Mouse (Mus musculus): ENCODE results near the gene Isl1. TPM values are rescaled to one million over a fixed set of nuclear protein-coding genes. Genes with fewer than 3 reads are reported as not detected.

The Isl1 gene
- polyA plus RNA-seq (2012; rRNA removed) (3.6 and 4.4 TPM in 2 replicates), polyA plus RNA-seq (2014; fragmentation: Nextera tagmentation; extraction: Ambion mirVana) (1.4 and 1.7 TPM in 2 replicates)

- TF ChIP-seq POLR2A (IDR thresholded peaks at IDR 0.05; ENCODE audit: borderline replicate concordance, extremely low read depth, insufficient read depth, insufficient read length) = no peak
- Histone ChIP-seq H3K27me3 (ENCODE audit: control insufficient read depth, insufficient read depth, low read length) (peaks cover 95% of the 10 kb centered on the region), H3K4me1 (ENCODE audit: control insufficient read depth, insufficient read depth, low read length) (no peaks in the 10 kb centered on the region), H3K4me3 (replicated peaks; ENCODE audit: low read length) (peak within 1 kb of the TSS; percentile 58), H3K36me3 (ENCODE audit: control insufficient read depth, insufficient read depth, low read length) (no peaks in the 10 kb centered on the region), H3K9ac (ENCODE audit: low read depth, low read length, severe bottlenecking) (peak within 1 kb of the TSS; percentile 48), H3K4me2 (replicated peaks; ENCODE audit: low read depth, low read length, severe bottlenecking) (peak within 1 kb of the TSS; percentile 98), H3K9me3 (ENCODE audit: control insufficient read depth, low read length) (no peaks in the 10 kb centered on the region), H3K27ac (replicated peaks; ENCODE audit: low read depth, low read length) (no peak within 1 kb of the TSS)
- WGBS = 3% methylated on average over 72 of the region's 82 CpGs
- DNase-seq (ENCODE audit: low spot score) (peak; percentile 85), ATAC-seq (ENCODE audit: low FRiP score, low read depth) (peak; percentile 95)
Observed at GRCm38 (mm10) chr13:116309584-116310462, at the start of gene Isl1. Isl1 (minus strand) TSS chr13:116309689.

- DNase-seq (ENCODE audit: low spot score) (no peak), ATAC-seq (ENCODE audit: low FRiP score, low read depth) (no peak)
- no peak for TF ChIP-seq POLR2A (IDR thresholded peaks at IDR 0.05; ENCODE audit: borderline replicate concordance, extremely low read depth, insufficient read depth, insufficient read length)
- no peak overlapping the region for H3K9ac ChIP-seq (ENCODE audit: low read depth, low read length, severe bottlenecking)
- no peak overlapping the region for H3K4me2 ChIP-seq (replicated peaks; ENCODE audit: low read depth, low read length, severe bottlenecking)
- no peaks in the 10 kb centered on the region for H3K27me3 ChIP-seq (ENCODE audit: control insufficient read depth, insufficient read depth, low read length)
- no peaks in the 10 kb centered on the region for H3K4me1 ChIP-seq (ENCODE audit: control insufficient read depth, insufficient read depth, low read length)
- H3K36me3 ChIP-seq (ENCODE audit: control insufficient read depth, insufficient read depth, low read length) = no peaks in the 10 kb centered on the region
- H3K4me3 ChIP-seq (replicated peaks; ENCODE audit: low read length) = no peak overlapping the region
- no peaks in the 10 kb centered on the region for H3K9me3 ChIP-seq (ENCODE audit: control insufficient read depth, low read length)
- no peak overlapping the region for H3K27ac ChIP-seq (replicated peaks; ENCODE audit: low read depth, low read length)
- 79% methylated on average over 3 of the region's 3 CpGs for WGBS
Observed at GRCm38 (mm10) chr13:116335763-116336162, 26.3 kb upstream of the Isl1 start.

GRCm38 (mm10) chr13:116313636-116314530, 4.4 kb upstream of the Isl1 start:
- H3K27ac ChIP-seq (replicated peaks; ENCODE audit: low read depth, low read length) = no peak overlapping the region
- H3K9me3 ChIP-seq (ENCODE audit: control insufficient read depth, low read length) = no peaks in the 10 kb centered on the region
- WGBS = 2% methylated on average over 28 of the region's 28 CpGs
- no peaks in the 10 kb centered on the region for H3K36me3 ChIP-seq (ENCODE audit: control insufficient read depth, insufficient read depth, low read length)
- peaks cover 68% of the 10 kb centered on the region for H3K27me3 ChIP-seq (ENCODE audit: control insufficient read depth, insufficient read depth, low read length)
- H3K4me3 ChIP-seq (replicated peaks; ENCODE audit: low read length) = peak overlapping the region; percentile 14
- H3K9ac ChIP-seq (ENCODE audit: low read depth, low read length, severe bottlenecking) = no peak overlapping the region
- DNase-seq (ENCODE audit: low spot score) (no peak), ATAC-seq (ENCODE audit: low FRiP score, low read depth) (no peak)
- no peak for TF ChIP-seq POLR2A (IDR thresholded peaks at IDR 0.05; ENCODE audit: borderline replicate concordance, extremely low read depth, insufficient read depth, insufficient read length)
- H3K4me1 ChIP-seq (ENCODE audit: control insufficient read depth, insufficient read depth, low read length) = no peaks in the 10 kb centered on the region
- no peak overlapping the region; the same call in 1 of the 2 replicates for H3K4me2 ChIP-seq (replicated peaks; ENCODE audit: low read depth, low read length, severe bottlenecking)

- peaks cover 84% of the 10 kb centered on the region for H3K27me3 ChIP-seq (ENCODE audit: control insufficient read depth, insufficient read depth, low read length)
- H3K27ac ChIP-seq (replicated peaks; ENCODE audit: low read depth, low read length) = no peak overlapping the region
- ATAC-seq (ENCODE audit: low FRiP score, low read depth) (no peak), DNase-seq (ENCODE audit: low spot score) (no peak)
- H3K4me3 ChIP-seq (replicated peaks; ENCODE audit: low read length) = no peak overlapping the region
- no peak for TF ChIP-seq POLR2A (IDR thresholded peaks at IDR 0.05; ENCODE audit: borderline replicate concordance, extremely low read depth, insufficient read depth, insufficient read length)
- no peak overlapping the region for H3K4me2 ChIP-seq (replicated peaks; ENCODE audit: low read depth, low read length, severe bottlenecking)
- no peaks in the 10 kb centered on the region for H3K9me3 ChIP-seq (ENCODE audit: control insufficient read depth, low read length)
- H3K9ac ChIP-seq (ENCODE audit: low read depth, low read length, severe bottlenecking) = no peak overlapping the region
- no peaks in the 10 kb centered on the region for H3K4me1 ChIP-seq (ENCODE audit: control insufficient read depth, insufficient read depth, low read length)
- 9% methylated on average over 13 of the region's 13 CpGs for WGBS
- H3K36me3 ChIP-seq (ENCODE audit: control insufficient read depth, insufficient read depth, low read length) = no peaks in the 10 kb centered on the region
Observed at GRCm38 (mm10) chr13:116311871-116312720, 2.6 kb upstream of the Isl1 start.

All from limb, embryonic 14.5 days (tissue).